Mouse (Mus musculus) kidney, embryonic 16.5 days (tissue): ENCODE data around the gene Atp6v0c. TPM values are rescaled to one million over a fixed set of nuclear protein-coding genes. Genes with fewer than 3 reads are reported as not detected.

ENCODE experiments used
- ATAC-seq: fragments of 200-750 bp; cut with Nextera tagmentation; 2 replicates; pipeline ENCODE4 v1.8.0; 2017; ENCODE audit warnings: moderate TSS enrichment; ENCODE audit not compliant: low FRiP score, low TSS enrichment
- H3K27ac ChIP-seq: fragments of 300-500 bp; sonication (generic); 2 replicates; pipeline ENCODE4 v1.5.1; 2014; ENCODE audit warnings: low read length
- H3K27me3 ChIP-seq: fragments of 300-500 bp; sonication (generic); 2 replicates; pipeline ENCODE4 v1.6.1; 2014; ENCODE audit warnings: low read length, control low read depth, mixed read lengths; ENCODE audit not compliant: insufficient read depth
- H3K36me3 ChIP-seq: fragments of 300-500 bp; sonication (generic); 2 replicates; pipeline ENCODE4 v1.6.1; 2014; ENCODE audit warnings: low read length, control low read depth, mixed read lengths; ENCODE audit not compliant: insufficient read depth
- H3K4me1 ChIP-seq: fragments of 300-500 bp; sonication (generic); 2 replicates; pipeline ENCODE4 v1.6.1; 2014; ENCODE audit warnings: low read length, control low read depth, mixed read lengths; ENCODE audit not compliant: insufficient read depth
- H3K4me2 ChIP-seq: fragments of 300-500 bp; sonication (generic); replicated peaks from 2 replicates; pipeline ENCODE4 v1.6.1; 2014; ENCODE audit warnings: low read depth, low read length
- H3K4me3 ChIP-seq: fragments of 300-500 bp; sonication (generic); 2 replicates; pipeline ENCODE4 v1.5.1; 2014; ENCODE audit warnings: mild to moderate bottlenecking, low read length
- H3K9ac ChIP-seq: fragments of 300-500 bp; sonication (generic); replicated peaks from 2 replicates; pipeline ENCODE4 v1.6.1; 2014; ENCODE audit warnings: low read length
- H3K9me3 ChIP-seq: fragments of 300-500 bp; sonication (generic); 2 replicates; pipeline ENCODE4 v1.6.1; 2016; ENCODE audit warnings: low read length, control low read depth
- WGBS: fragments of 180-500 bp; shearing (Covaris S2); extraction: QIAGEN DNeasy Blood & Tissue Kit; methylation state at CpG from one replicate; pipeline ENCODE4 v1.1.7; 2014; 5-methylcytosine and 5-hydroxymethylcytosine counted together
- polyA plus RNA-seq: library from polyadenylated mRNA; unstranded; fragments of >200 nt; fragmentation: Nextera tagmentation; extraction: Ambion mirVana; gene quantifications from 2 replicates; pipeline ENCODE4 v1.2.1, GENCODE M21; 2015

The Atp6v0c gene
- polyA plus RNA-seq, 1 experiment from 2014 or later: 695 TPM

GRCm38 (mm10) chr17:24162584-24163175, 6.8 kb downstream of the Atp6v0c start:
- H3K36me3 ChIP-seq: peaks cover 3% of the 10 kb centered on the region
- peak overlapping the region; percentile 68 for H3K4me2 ChIP-seq
- ATAC-seq: 0 out of 2 replicates have a peak, but pooled peaks have one; percentile 7
- H3K27ac ChIP-seq: peak overlapping the region; percentile 86; the same call in 1 of the 2 replicates
- H3K9me3 ChIP-seq: no peaks in the 10 kb centered on the region
- WGBS: 21% methylated on average over 17 of the region's 17 CpGs
- no peaks in the 10 kb centered on the region for H3K27me3 ChIP-seq
- peaks cover 17% of the 10 kb centered on the region for H3K4me1 ChIP-seq
- H3K9ac ChIP-seq: peak overlapping the region; percentile 80
- H3K4me3 ChIP-seq: peak overlapping the region; percentile 79

- Histone ChIP-seq H3K4me1 (peaks cover 7% of the 10 kb centered on the region), H3K36me3 (peaks cover 5% of the 10 kb centered on the region), H3K27me3 (no peaks in the 10 kb centered on the region), H3K4me2 (no peak overlapping the region), H3K27ac (no peak overlapping the region), H3K9me3 (no peaks in the 10 kb centered on the region), H3K4me3 (no peak overlapping the region), H3K9ac (no peak overlapping the region)
- no peak for ATAC-seq
- 83% methylated on average over 5 of the region's 5 CpGs for WGBS
Observed at GRCm38 (mm10) chr17:24161466-24161865, 8.0 kb downstream of the Atp6v0c start.

GRCm38 (mm10) chr17:24157526-24157925, 12.0 kb downstream of the Atp6v0c start:
- Histone ChIP-seq H3K4me2 (no peak overlapping the region), H3K9me3 (no peaks in the 10 kb centered on the region), H3K9ac (no peak overlapping the region), H3K4me3 (no peak overlapping the region), H3K36me3 (peaks cover 4% of the 10 kb centered on the region; the same call in 1 of the 2 replicates), H3K27me3 (no peaks in the 10 kb centered on the region), H3K4me1 (peaks cover 2% of the 10 kb centered on the region), H3K27ac (no peak overlapping the region)
- no peak for ATAC-seq
- WGBS: 92% methylated on average over 4 of the region's 4 CpGs

DNA sequence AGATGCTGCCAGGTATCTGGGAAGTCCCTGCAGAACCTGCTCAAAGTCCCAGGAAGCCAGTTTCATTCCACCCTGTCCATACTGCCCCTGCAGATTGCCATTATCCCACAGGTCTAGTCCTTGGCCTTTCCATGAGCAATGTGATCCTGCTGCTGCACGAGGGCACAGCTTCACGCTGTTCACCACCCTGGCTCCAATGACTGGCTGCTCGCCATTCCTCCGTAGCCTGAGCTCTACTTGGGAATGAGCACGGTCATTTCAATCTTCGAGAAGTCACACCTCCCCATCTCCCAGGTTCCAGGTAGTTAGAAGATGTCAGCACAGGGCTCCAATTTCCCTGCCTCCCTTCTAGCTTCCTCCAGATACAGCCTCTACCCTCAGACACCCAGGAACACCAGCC, 12.4 kb downstream of the Atp6v0c start:
- Histone ChIP-seq H3K27ac (no peak overlapping the region), H3K9ac (no peak overlapping the region), H3K36me3 (peaks cover 4% of the 10 kb centered on the region; the same call in 1 of the 2 replicates), H3K4me2 (no peak overlapping the region), H3K9me3 (no peaks in the 10 kb centered on the region), H3K4me3 (no peak overlapping the region), H3K4me1 (no peaks in the 10 kb centered on the region; the same call in 1 of the 2 replicates), H3K27me3 (no peaks in the 10 kb centered on the region)
- 94% methylated on average over 6 of the region's 6 CpGs for WGBS
- ATAC-seq: no peak

GRCm38 (mm10) chr17:24156394-24156793, 13.1 kb downstream of the Atp6v0c start:
- no peak overlapping the region for H3K9ac ChIP-seq
- H3K4me2 ChIP-seq: no peak overlapping the region
- no peaks in the 10 kb centered on the region for H3K9me3 ChIP-seq
- peaks cover 6% of the 10 kb centered on the region for H3K4me1 ChIP-seq
- no peaks in the 10 kb centered on the region for H3K27me3 ChIP-seq
- H3K27ac ChIP-seq: no peak overlapping the region
- H3K36me3 ChIP-seq: peaks cover 4% of the 10 kb centered on the region; the same call in 1 of the 2 replicates
- 91% methylated on average over 3 of the region's 3 CpGs for WGBS
- no peak overlapping the region for H3K4me3 ChIP-seq
- no peak for ATAC-seq

- Histone ChIP-seq H3K4me3 (no peak overlapping the region), H3K27ac (no peak overlapping the region), H3K27me3 (no peaks in the 10 kb centered on the region), H3K9ac (no peak overlapping the region), H3K9me3 (no peaks in the 10 kb centered on the region), H3K36me3 (peaks cover 4% of the 10 kb centered on the region; the same call in 1 of the 2 replicates), H3K4me2 (no peak overlapping the region), H3K4me1 (peaks cover 6% of the 10 kb centered on the region)
- ATAC-seq: no peak
- 88% methylated on average over 9 of the region's 9 CpGs for WGBS
Observed at GRCm38 (mm10) chr17:24155742-24156141, 13.8 kb downstream of the Atp6v0c start.

DNA sequence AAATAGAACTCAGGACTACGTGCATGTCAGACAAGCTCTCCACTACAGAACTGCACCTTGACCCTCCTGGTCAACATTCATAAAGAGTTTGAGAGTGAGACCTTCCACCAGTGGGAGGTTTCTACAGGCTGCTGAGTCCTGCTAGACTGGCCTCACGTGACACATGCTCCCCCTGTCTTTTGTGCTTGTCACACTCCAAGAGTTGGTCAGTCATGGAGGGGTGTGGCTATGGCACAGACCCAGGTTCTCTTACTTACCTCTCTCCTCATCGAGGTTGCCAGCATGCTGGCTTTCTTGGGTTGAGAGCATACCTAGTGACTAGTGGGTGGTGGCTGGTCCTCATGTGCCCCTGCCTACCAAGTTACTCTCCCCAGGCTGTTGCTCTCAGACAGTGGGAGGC, 15.0 kb downstream of the Atp6v0c start:
- ATAC-seq: peak; percentile 33; the same call in 1 of the 2 replicates
- 68% methylated on average over 3 of the region's 3 CpGs for WGBS
- peaks cover 4% of the 10 kb centered on the region; the same call in 1 of the 2 replicates for H3K36me3 ChIP-seq

GRCm38 (mm10) chr17:24151890-24152563, 17.5 kb downstream of the Atp6v0c start:
- peak overlapping the region; percentile 53 for H3K4me3 ChIP-seq
- H3K27ac ChIP-seq: no peak overlapping the region
- H3K36me3 ChIP-seq: 0 out of 2 replicates have a peak, but pooled peaks cover 4% of the 10 kb centered on the region
- WGBS: under 1% methylated on average over 26 of the region's 26 CpGs
- no peaks in the 10 kb centered on the region for H3K9me3 ChIP-seq
- no peaks in the 10 kb centered on the region for H3K27me3 ChIP-seq
- peak; percentile 91 for ATAC-seq
- peak overlapping the region; percentile 92 for H3K4me2 ChIP-seq
- H3K9ac ChIP-seq: peak overlapping the region; percentile 67
- H3K4me1 ChIP-seq: peaks cover 6% of the 10 kb centered on the region

More for the DNA sequence above, 15.0 kb downstream of the Atp6v0c start:
- H3K9me3 ChIP-seq: no peaks in the 10 kb centered on the region
- H3K27ac ChIP-seq: no peak overlapping the region
- no peaks in the 10 kb centered on the region for H3K27me3 ChIP-seq
- no peak overlapping the region for H3K9ac ChIP-seq
- H3K4me2 ChIP-seq: no peak overlapping the region
- H3K4me3 ChIP-seq: no peak overlapping the region
- H3K4me1 ChIP-seq: peaks cover 6% of the 10 kb centered on the region

DNA sequence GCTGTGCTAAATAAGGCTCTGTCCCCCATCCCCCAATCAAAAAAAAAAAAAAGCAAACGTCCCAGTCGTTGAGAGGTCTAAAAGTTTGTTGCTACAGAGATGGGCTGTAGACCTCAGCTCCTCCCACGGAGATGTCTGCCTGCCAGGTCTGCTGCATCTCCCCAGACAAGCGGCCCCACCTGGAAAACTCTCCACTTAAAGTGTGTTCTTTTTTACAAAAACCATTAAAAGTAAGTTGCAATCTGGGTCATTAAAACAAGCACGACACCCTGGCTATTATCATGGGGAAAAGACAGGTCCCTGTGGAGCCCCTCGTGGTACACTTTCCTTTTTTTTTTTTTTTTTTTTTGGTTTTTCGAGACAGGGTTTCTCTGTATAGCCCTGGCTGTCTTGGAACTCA, 18.1 kb downstream of the Atp6v0c start:
- H3K27ac ChIP-seq: no peak overlapping the region
- WGBS: 11% methylated on average over 7 of the region's 7 CpGs
- peaks cover 6% of the 10 kb centered on the region for H3K4me1 ChIP-seq
- ATAC-seq: no peak; the same call in 1 of the 2 replicates
- peak overlapping the region; percentile 67; the same call in 1 of the 2 replicates for H3K9ac ChIP-seq
- H3K9me3 ChIP-seq: no peaks in the 10 kb centered on the region
- H3K36me3 ChIP-seq: 0 out of 2 replicates have a peak, but pooled peaks cover 2% of the 10 kb centered on the region
- peak overlapping the region; percentile 92 for H3K4me2 ChIP-seq
- H3K27me3 ChIP-seq: no peaks in the 10 kb centered on the region
- H3K4me3 ChIP-seq: peak overlapping the region; percentile 53

- H3K4me2 ChIP-seq: peak within 1 kb of the TSS; percentile 92
- H3K9ac ChIP-seq: peak within 1 kb of the TSS; percentile 67
- H3K27ac ChIP-seq: no peak within 1 kb of the TSS
- H3K4me3 ChIP-seq: peak within 1 kb of the TSS; percentile 53
- H3K9me3 ChIP-seq: no peaks in the 10 kb centered on the region
- H3K4me1 ChIP-seq: peaks cover 6% of the 10 kb centered on the region
- no peaks in the 10 kb centered on the region for H3K27me3 ChIP-seq
- H3K36me3 ChIP-seq: no peaks in the 10 kb centered on the region
- 80% methylated on average over 2 of the region's 2 CpGs for WGBS
- ATAC-seq: no peak
Observed at GRCm38 (mm10) chr17:24150824-24151223, 18.7 kb downstream of the Atp6v0c start, which contains the start of gene Pdpk1. TSS of gene Pdpk1 (minus strand) at chr17:24150924.
